Mouse (Mus musculus): ENCODE data around the gene Lrrc55. TPM values are rescaled to one million over a fixed set of nuclear protein-coding genes. Genes with fewer than 3 reads are reported as not detected.
A peak's percentile ranks its signal among the peaks of the same experiment; 100 is the strongest.

The Lrrc55 gene
- polyA plus RNA-seq, 1 experiment from 2014 or later, result 0.10 TPM

GRCm38 (mm10) chr2:85131226-85131625, 65.8 kb downstream of the Lrrc55 start:
- Histone ChIP-seq H3K4me3 (ENCODE audit: low read depth, low read length) (no peak overlapping the region), H3K9ac (replicated peaks; ENCODE audit: low read depth) (no peak overlapping the region), H3K27ac (ENCODE audit: low read length) (peak overlapping the region; percentile 20; the same call in 1 of the 2 replicates), H3K36me3 (ENCODE audit: insufficient read depth, low read length) (no peaks in the 10 kb centered on the region), H3K4me2 (replicated peaks; ENCODE audit: low read depth, low read length) (no peak overlapping the region), H3K27me3 (replicated peaks; ENCODE audit: insufficient read depth, low read length) (no peaks in the 10 kb centered on the region), H3K9me3 (ENCODE audit: low read length) (no peaks in the 10 kb centered on the region), H3K4me1 (ENCODE audit: insufficient read depth, low read depth, low read length) (0 out of 2 replicates have a peak, but pooled peaks cover 6% of the 10 kb centered on the region)
- DNase-seq (ENCODE audit: low spot score) (no peak), ATAC-seq (no peak)
- TF ChIP-seq CTCF (IDR thresholded peaks at IDR 0.05) (no peak), EP300 (IDR thresholded peaks at IDR 0.05) (no peak)
- WGBS, result 26% methylated on average over 2 of the region's 2 CpGs

- peak; percentile 82 for TF ChIP-seq EP300 (IDR thresholded peaks at IDR 0.05)
- no peak for TF ChIP-seq CTCF (IDR thresholded peaks at IDR 0.05)
- H3K9me3 ChIP-seq (ENCODE audit: low read length), result no peaks in the 10 kb centered on the region
- H3K27ac ChIP-seq (ENCODE audit: low read length), result peak overlapping the region; percentile 76
- 0 out of 2 replicates have a peak, but pooled peaks cover 6% of the 10 kb centered on the region for H3K4me1 ChIP-seq (ENCODE audit: insufficient read depth, low read depth, low read length)
- DNase-seq (ENCODE audit: low spot score) (peak; percentile 69), ATAC-seq (peak; percentile 91)
- 0 out of 2 replicates have a peak overlapping the region, but pooled peaks have one; percentile 3 for H3K4me2 ChIP-seq (replicated peaks; ENCODE audit: low read depth, low read length)
- H3K4me3 ChIP-seq (ENCODE audit: low read depth, low read length), result no peak overlapping the region
- no peaks in the 10 kb centered on the region for H3K36me3 ChIP-seq (ENCODE audit: insufficient read depth, low read length)
- 23% methylated on average over 6 of the region's 6 CpGs for WGBS
- H3K9ac ChIP-seq (replicated peaks; ENCODE audit: low read depth), result no peak overlapping the region
- H3K27me3 ChIP-seq (replicated peaks; ENCODE audit: insufficient read depth, low read length), result no peaks in the 10 kb centered on the region
Observed at GRCm38 (mm10) chr2:85129496-85129971, 67.5 kb downstream of the Lrrc55 start.

GRCm38 (mm10) chr2:85123869-85124535, 73.0 kb downstream of the Lrrc55 start:
- peak; percentile 86 for ATAC-seq
- Histone ChIP-seq H3K9ac (replicated peaks; ENCODE audit: low read depth) (no peak overlapping the region), H3K27me3 (replicated peaks; ENCODE audit: insufficient read depth, low read length) (no peaks in the 10 kb centered on the region), H3K36me3 (ENCODE audit: insufficient read depth, low read length) (no peaks in the 10 kb centered on the region), H3K4me2 (replicated peaks; ENCODE audit: low read depth, low read length) (no peak overlapping the region), H3K27ac (ENCODE audit: low read length) (no peak overlapping the region), H3K4me3 (ENCODE audit: low read depth, low read length) (no peak overlapping the region), H3K4me1 (ENCODE audit: insufficient read depth, low read depth, low read length) (no peaks in the 10 kb centered on the region), H3K9me3 (ENCODE audit: low read length) (no peaks in the 10 kb centered on the region)
- no peak for TF ChIP-seq EP300 (IDR thresholded peaks at IDR 0.05)
- peak; percentile 92 for TF ChIP-seq CTCF (IDR thresholded peaks at IDR 0.05)
- peak; percentile 71 for DNase-seq (ENCODE audit: low spot score)
- 22% methylated on average over 1 of the region's 1 CpGs for WGBS

- no peaks in the 10 kb centered on the region for H3K36me3 ChIP-seq (ENCODE audit: insufficient read depth, low read length)
- DNase-seq (ENCODE audit: low spot score) (peak; percentile 84), ATAC-seq (peak; percentile 55)
- TF ChIP-seq CTCF (IDR thresholded peaks at IDR 0.05) (peak; percentile 86), EP300 (IDR thresholded peaks at IDR 0.05) (no peak)
- no peak overlapping the region for H3K27ac ChIP-seq (ENCODE audit: low read length)
- no peaks in the 10 kb centered on the region for H3K9me3 ChIP-seq (ENCODE audit: low read length)
- H3K9ac ChIP-seq (replicated peaks; ENCODE audit: low read depth), result no peak overlapping the region
- H3K27me3 ChIP-seq (replicated peaks; ENCODE audit: insufficient read depth, low read length), result no peaks in the 10 kb centered on the region
- WGBS, result 29% methylated on average over 5 of the region's 5 CpGs
- no peak overlapping the region for H3K4me3 ChIP-seq (ENCODE audit: low read depth, low read length)
- no peaks in the 10 kb centered on the region for H3K4me1 ChIP-seq (ENCODE audit: insufficient read depth, low read depth, low read length)
- no peak overlapping the region for H3K4me2 ChIP-seq (replicated peaks; ENCODE audit: low read depth, low read length)
Observed at GRCm38 (mm10) chr2:85123187-85123868, 73.7 kb downstream of the Lrrc55 start.

Other genes starting within 250 kb of the Lrrc55 start
- gene Prg2, start 216.7 kb downstream of the Lrrc55 start, polyA plus RNA-seq (2015; fragmentation: Nextera tagmentation; extraction: Ambion mirVana), result not detected in 2 replicates
- not detected in 2 replicates for gene Prg3, start 209.0 kb downstream of the Lrrc55 start, polyA plus RNA-seq (2015; fragmentation: Nextera tagmentation; extraction: Ambion mirVana)
- gene Ssrp1, start 160.0 kb downstream of the Lrrc55 start, polyA plus RNA-seq (2015; fragmentation: Nextera tagmentation; extraction: Ambion mirVana), result 81.8 and 87.3 TPM in 2 replicates
- 0.07 and 0.08 TPM in 2 replicates for gene P2rx3, start 159.7 kb downstream of the Lrrc55 start, polyA plus RNA-seq (2015; fragmentation: Nextera tagmentation; extraction: Ambion mirVana)
- 40.3 and 40.7 TPM in 2 replicates for gene Tnks1bp1, start 149.2 kb downstream of the Lrrc55 start, polyA plus RNA-seq (2015; fragmentation: Nextera tagmentation; extraction: Ambion mirVana)
- 84.1 and 90.6 TPM in 2 replicates for gene Aplnr, start 61.0 kb downstream of the Lrrc55 start, polyA plus RNA-seq (2015; fragmentation: Nextera tagmentation; extraction: Ambion mirVana)
- gene Olfr987, start 142.1 kb upstream of the Lrrc55 start, polyA plus RNA-seq (2015; fragmentation: Nextera tagmentation; extraction: Ambion mirVana), result not detected in 2 replicates
- not detected in 2 replicates for gene Olfr988, start 166.0 kb upstream of the Lrrc55 start, polyA plus RNA-seq (2015; fragmentation: Nextera tagmentation; extraction: Ambion mirVana)
- not detected in 2 replicates for gene Olfr992, start 212.3 kb upstream of the Lrrc55 start, polyA plus RNA-seq (2015; fragmentation: Nextera tagmentation; extraction: Ambion mirVana)
- not detected in 2 replicates for gene Olfr993, start 217.7 kb upstream of the Lrrc55 start, polyA plus RNA-seq (2015; fragmentation: Nextera tagmentation; extraction: Ambion mirVana)
- gene Olfr994, start 239.3 kb upstream of the Lrrc55 start, polyA plus RNA-seq (2015; fragmentation: Nextera tagmentation; extraction: Ambion mirVana), result not detected in 2 replicates
- gene Olfr995, start 246.4 kb upstream of the Lrrc55 start, polyA plus RNA-seq (2015; fragmentation: Nextera tagmentation; extraction: Ambion mirVana), result not detected in 2 replicates

All from lung, postnatal 0 days (tissue).